Mouse (Mus musculus) fat pad, adult 2 months (tissue): ENCODE data around the gene Kcmf1.

Experiments
- DNase-seq: peaks from one replicate; pipeline ENCODE4 v3.0.0-alpha.2; 2011; ENCODE audit warnings: low read depth, low spot score; ENCODE audit errors: extremely low read depth

Gene Kcmf1

GRCm38 (mm10) chr6:72899781-72900681 lies at the start of gene Kcmf1:
Gene Kcmf1, minus strand, starts transcription at chr6:72899979.
- DNase-seq, result no peak

- no peak for DNase-seq
These were observed 49.5 kb upstream of the Kcmf1 start for GRCm38 (mm10) chr6:72949161-72949756.

DNA sequence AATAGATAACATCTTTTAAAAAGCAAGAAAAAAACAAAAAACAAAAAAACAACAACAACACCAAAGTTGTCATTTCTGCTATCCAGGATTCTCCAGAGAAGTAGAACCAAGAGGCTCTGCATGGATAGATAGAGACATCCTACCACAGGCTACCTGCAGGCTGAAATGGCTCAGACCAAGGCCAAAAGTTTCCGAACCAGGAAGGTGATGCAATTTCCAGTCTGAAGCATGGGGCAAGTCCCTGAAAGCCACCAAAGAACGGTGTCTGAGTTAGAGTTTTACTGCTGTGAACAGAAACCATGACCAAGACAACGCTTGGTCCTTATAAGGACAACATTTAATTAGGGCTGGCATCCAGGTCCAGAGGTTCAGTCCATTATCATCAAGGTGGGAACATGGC lies 48.6 kb upstream of the Kcmf1 start:
- DNase-seq, result no peak

GRCm38 (mm10) chr6:72947960-72948359 lies 48.2 kb upstream of the Kcmf1 start:
- no peak for DNase-seq

DNA sequence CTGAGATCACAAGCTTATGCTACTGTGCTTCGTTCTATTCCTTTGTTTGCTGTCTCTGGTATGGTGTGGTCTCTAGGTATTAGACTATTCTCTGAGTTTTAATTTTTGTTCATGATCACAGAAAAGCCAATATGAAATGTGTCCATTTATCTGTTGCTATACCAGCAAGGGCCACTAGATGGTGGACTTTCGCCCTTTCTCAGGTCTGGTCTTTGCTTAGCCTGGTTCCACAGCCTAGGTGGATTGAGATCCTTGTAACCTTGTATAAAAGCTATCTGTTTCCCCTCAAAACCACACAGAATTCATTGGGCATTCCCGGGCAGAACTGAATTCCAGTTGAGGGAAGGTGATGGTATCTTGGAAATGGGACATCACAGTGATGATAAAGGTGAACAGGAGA lies 40.7 kb upstream of the Kcmf1 start:
- DNase-seq, result no peak

- no peak for DNase-seq
These were observed 38.1 kb upstream of the Kcmf1 start for GRCm38 (mm10) chr6:72937859-72938258.

DNA sequence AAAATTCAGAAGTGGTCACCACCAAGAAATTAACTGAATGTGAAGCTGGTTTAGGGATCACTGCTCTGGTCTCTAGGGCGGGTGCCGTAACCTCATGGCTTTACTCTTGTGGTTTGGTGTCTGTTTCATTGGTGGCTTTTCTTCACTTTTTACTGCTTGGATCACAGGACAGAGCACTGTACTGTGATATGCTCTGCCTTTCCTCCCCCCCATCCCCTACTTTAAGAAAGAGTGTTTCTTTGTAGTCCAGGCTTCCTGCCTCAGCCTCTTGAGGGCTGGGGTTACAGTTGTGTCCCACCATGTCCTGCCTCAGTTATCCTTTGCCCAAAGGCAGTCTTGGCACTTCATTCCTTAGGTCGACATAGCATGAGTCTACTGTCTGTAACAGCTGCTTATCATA lies 37.7 kb upstream of the Kcmf1 start:
- DNase-seq, result no peak

DNA sequence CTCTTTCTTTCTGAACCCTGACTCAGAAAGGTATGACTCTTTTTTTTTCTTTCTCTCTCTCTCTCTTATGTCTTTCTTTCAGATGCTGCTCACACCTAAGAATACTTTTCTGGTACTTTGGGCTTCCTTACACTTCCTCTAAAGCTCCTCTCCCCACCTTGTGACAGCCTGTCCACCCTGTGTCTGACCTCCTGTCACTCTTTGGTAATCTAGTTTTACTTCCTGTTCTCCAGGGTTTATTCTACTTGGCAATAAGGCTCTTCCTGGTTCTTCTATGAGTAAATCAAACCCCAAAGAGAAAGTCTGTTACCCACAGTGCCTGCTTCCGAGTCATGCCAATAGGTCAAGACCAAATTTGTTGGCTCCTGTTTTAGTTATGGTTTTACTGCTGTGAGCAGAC lies 33.2 kb upstream of the Kcmf1 start:
- DNase-seq, result no peak

GRCm38 (mm10) chr6:72931533-72931932 lies 31.8 kb upstream of the Kcmf1 start:
- DNase-seq, result no peak

GRCm38 (mm10) chr6:72929795-72930398 lies 30.1 kb upstream of the Kcmf1 start:
- peak; percentile 65 for DNase-seq

GRCm38 (mm10) chr6:72926755-72927482 lies 27.1 kb upstream of the Kcmf1 start:
- peak; percentile 51 for DNase-seq

- peak; percentile 95 for DNase-seq
These were observed 26.3 kb upstream of the Kcmf1 start for GRCm38 (mm10) chr6:72926031-72926430.

- DNase-seq, result no peak
These were observed 23.6 kb upstream of the Kcmf1 start for GRCm38 (mm10) chr6:72923381-72923780.

DNA sequence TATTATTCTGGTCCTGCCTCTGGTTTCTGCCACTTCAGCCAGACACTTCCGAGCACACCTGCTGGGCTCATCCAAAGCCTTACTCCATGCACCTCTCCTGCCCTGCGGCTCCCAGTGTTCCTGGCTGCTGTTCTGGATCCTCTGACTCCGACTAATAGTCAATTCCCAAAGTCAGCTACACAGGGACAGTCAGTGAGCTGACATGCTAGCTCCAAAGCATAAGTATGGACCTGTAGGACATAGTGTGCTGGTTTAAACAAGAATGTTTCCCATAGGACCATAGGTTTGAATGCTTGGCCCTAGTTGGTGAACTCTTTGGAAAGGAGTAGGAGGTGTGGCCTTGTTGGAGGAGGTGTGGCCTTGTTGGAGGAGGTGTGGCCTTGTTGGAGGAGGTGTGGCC lies 21.3 kb upstream of the Kcmf1 start:
- no peak for DNase-seq

GRCm38 (mm10) chr6:72918510-72919033 lies 18.8 kb upstream of the Kcmf1 start:
- DNase-seq, result no peak

GRCm38 (mm10) chr6:72916330-72916729 lies 16.6 kb upstream of the Kcmf1 start:
- DNase-seq, result no peak

DNA sequence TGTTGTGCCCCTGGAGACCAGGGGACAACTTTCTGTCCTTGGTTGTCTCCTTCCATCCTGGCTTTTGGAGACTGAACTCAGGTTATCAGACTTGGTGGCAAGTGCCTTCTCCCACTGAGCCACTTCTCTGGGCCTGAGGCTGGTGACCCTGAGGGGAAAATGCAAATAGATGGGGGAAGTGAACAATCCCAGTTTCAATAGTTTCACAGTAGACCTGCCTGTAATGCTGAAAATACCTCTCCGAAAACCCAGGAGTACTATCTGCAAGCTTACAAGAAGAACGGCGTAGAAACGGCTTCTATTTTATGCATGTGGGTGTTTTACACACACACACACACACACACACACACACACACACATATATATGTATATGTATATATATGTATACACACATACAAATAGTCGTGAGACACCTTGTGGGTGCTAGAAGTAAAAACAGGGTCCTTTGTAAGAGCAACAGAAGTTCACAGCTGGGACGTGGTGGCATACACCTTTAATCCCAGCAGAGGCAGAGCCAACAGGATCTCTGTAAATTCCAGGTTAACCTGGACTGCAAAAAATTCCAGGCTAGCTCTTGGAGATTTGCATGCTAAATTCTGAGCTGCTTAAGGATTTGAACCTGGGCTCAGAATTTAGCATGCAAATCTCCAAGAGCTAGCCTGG lies 14.4 kb upstream of the Kcmf1 start:
- no peak for DNase-seq

DNA sequence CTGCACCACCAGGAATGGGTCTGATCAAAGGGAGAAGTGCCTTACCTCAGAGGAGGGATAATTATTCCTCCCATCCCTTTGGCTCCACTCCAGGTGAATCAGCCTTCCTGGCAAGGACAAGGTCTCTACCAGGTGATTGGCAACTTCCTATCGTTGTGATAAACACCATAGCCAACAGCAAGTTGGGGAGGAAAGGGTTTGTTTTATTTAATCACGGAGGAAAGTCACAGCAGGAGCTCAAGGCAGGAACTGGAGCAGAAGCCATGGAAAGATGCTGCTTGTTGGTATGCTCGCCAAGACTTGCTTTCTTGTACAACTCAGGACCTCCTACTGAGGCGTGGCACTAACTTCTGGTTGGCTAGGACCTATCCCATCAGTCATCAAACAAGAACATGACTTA lies 11.5 kb upstream of the Kcmf1 start:
- no peak for DNase-seq

GRCm38 (mm10) chr6:72902254-72902990 lies 2.6 kb upstream of the Kcmf1 start:
- DNase-seq, result no peak

DNA sequence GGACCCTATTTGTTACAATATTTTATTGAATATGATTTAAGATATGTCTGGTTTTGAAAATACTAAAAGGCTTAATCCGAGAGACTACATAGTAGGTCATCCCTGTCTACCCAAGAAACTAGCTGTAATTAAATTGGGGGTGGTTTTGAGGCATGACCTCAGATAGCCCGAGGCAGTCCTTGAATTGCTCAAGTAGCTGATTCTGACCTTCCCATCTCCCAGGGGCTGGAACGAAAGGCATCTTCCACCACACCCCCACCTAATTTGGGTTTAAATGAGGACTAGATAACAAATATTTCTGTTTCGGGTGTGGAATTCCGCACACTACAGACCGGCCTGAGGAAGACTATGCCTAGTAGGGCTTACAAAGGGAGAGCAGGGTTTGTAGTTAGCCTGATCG lies 1.2 kb upstream of the Kcmf1 start:
- no peak for DNase-seq
